Comparison of ENCODE assay signal across 8 mouse cellular contexts in genomic region chr15:90679760-90680579, GRCm38 (mm10). TPM values are rescaled to one million over a fixed set of nuclear protein-coding genes. Genes with fewer than 3 reads are reported as not detected.
A peak's percentile ranks its signal among the peaks of the same experiment; 100 is the strongest.
DNase-seq lines count a peak whose midpoint lies in the region; ATAC-seq lines count a peak whose summit lies in the region.

No protein-coding gene starts in this region.

- peak overlapping the region; percentile 69 for H3K9ac ChIP-seq in hindbrain, embryonic 12.5 days

- no peaks in the 10 kb centered on the region for H3K9me3 ChIP-seq in hindbrain, embryonic 12.5 days (replicated peaks)

- 4% methylated on average over 36 of the region's 36 CpGs for WGBS in hindbrain, embryonic 12.5 days

- peak overlapping the region; percentile 95 for H3K4me2 ChIP-seq in hindbrain, embryonic 12.5 days (replicated peaks)

- 0 out of 2 replicates have a peak, but pooled peaks cover 2% of the 10 kb centered on the region for H3K4me1 ChIP-seq in hindbrain, embryonic 12.5 days

- peak; percentile 88 for ATAC-seq in hindbrain, embryonic 12.5 days (ENCODE audit: low FRiP score)

- no peaks in the 10 kb centered on the region for H3K36me3 ChIP-seq in hindbrain, embryonic 12.5 days

- H3K4me3 ChIP-seq in hindbrain, embryonic 12.5 days: peak overlapping the region; percentile 64

- DNase-seq in WW6 (ENCODE audit: low read depth, low spot score): peak; percentile 36
- peak; percentile 69 to 81 for DNase-seq in cerebellum, postnatal 25 days
- DNase-seq in frontal cortex, postnatal 36 days (ENCODE audit: low spot score in 2 of 2): peak; percentile 62 to 74
- peak; percentile 44 to 65 for DNase-seq in layer of hippocampus, postnatal 14 days (ENCODE audit: low spot score in 2 of 2)
- peak; percentile 75 for DNase-seq in lung, postnatal 14 days
- DNase-seq in retina, postnatal 1 day: peak; percentile 73
- peak; percentile 57 to 65 for DNase-seq in urinary bladder, postnatal 36 days (ENCODE audit: low spot score in 2 of 2)

- peaks cover 26% of the 10 kb centered on the region for H3K27me3 ChIP-seq in hindbrain, embryonic 12.5 days

- H3K27ac ChIP-seq in hindbrain, embryonic 12.5 days: no peak overlapping the region

RNA-seq across cellular contexts. Expression of gene Cpne8, which starts 0.7 kb away (rescaled TPM):
- polyA plus RNA-seq in hindbrain, embryonic 12.5 days (2016; fragmentation: Nextera tagmentation; extraction: Ambion mirVana): 6.5 and 11.6 TPM in 2 replicates
- 10 to 100 TPM; 26.8 to 28.7 TPM for total RNA-seq in layer of hippocampus, postnatal 14 days (2021)
